Mouse (Mus musculus) liver, embryonic 18 days (tissue): ENCODE results near the gene Sec14l3. TPM values are rescaled to one million over a fixed set of nuclear protein-coding genes. Genes with fewer than 3 reads are reported as not detected.

Experiments
- polyA plus RNA-seq: library from polyadenylated mRNA; depleted of rRNA; stranded (reverse); fragments of >200 nt; gene quantifications from 2 replicates; pipeline ENCODE4 v1.2.3, GENCODE M21; 2012; rRNA removed

Gene Sec14l3
- polyA plus RNA-seq, result not detected in 2 replicates

GRCm38 (mm10) chr11:4064627-4065122 lies at the start of gene Sec14l3:
TSS of gene Sec14l3 (plus strand) at chr11:4064841.

DNA sequence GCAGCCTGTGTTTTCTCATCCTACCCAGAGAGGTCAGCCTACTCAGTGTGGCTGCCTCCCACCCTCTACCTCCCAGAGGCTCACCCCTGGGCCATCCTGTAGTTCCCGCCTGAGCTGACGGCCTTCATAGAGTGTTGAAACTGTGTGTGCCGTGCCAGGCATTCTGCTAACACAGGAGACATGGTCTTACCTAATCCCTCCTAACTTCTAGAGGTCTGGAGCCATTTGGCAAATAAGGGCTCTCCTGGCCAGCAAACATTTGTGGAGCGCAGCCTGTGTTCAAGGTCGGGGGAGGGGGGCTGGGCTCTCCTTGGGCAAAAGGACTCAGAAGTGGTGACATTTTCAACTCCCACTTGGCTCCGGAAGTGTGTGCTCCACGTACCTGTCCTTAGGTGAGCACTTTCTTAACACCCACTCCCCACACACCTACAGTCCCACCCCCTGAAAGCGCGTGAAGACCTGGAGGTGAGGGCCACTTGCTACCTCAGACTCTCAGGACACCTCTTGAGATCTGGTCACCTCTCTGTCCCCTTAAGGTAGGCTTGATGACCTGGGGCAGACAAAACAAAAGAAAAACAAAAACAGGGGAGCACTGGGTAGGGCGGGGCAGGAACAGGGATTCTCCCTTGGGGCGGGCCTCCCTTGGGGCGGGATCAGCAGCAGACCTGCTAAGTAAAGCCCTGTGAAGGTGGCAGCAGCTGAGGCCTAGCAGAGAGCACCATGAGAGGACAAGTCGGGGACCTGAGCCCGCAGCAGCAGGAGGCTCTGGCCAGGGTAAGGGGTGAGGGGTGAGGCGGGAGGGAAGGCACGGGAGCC lies 33.3 kb upstream of the Sec14l3 start, which contains the start of gene Sec14l4:
TSS of gene Sec14l4 (plus strand) at position 337 of the 816 bp plus-strand sequence.

GRCm38 (mm10) chr11:4095171-4096053 lies 30.8 kb downstream of the Sec14l3 start, which contains the start of gene Mtfp1:
TSS of gene Mtfp1 (minus strand) at chr11:4095445.

DNA sequence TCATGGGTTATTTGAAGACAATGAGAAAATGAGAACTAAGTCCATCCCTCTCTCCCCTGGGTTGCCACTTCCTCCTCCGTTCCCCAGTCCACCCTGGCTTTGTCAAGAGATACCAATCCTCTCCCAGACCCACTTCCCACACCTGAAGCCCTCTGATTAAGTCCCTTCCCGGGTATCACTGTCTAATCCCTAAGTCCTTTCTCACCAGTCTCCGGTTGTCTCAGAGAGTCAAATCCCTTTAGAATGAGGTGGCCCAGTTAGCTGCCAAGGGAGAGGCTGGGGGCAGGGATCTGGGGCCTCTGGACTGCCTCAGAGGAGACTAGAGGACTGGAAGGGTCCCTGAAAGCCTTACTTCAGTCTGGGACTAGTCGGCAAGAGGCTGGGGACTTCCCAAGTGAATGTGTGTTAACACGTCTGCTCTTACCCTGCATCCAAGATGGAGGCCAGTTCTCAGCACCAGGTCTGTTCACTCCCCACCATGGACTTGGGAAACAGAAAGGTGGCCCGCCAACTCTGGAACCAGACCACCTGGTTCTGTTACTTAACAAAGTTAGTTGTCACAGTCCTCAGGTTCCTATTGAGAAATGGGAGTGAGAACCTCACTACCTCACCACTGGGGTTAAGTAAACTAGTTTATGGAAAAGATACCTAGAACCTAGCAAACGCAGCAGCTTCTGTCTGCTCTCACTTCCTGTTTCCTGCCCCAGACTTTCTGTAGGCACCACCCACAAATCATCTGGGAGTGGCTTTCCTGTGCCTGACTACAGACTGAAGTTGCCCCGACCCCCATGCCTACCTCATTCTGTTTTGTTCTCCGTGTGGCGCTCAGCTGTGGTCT lies 58.3 kb downstream of the Sec14l3 start, which contains the start of gene Sec14l2:
TSS of gene Sec14l2 (minus strand) at position 674 of the 838 bp plus-strand sequence.

Other genes starting within 250 kb of the Sec14l3 start
- 0.01 and 0.03 TPM in 2 replicates for gene Osbp2, start 200.9 kb upstream of the Sec14l3 start, polyA plus RNA-seq
- 0.01 and 0.02 TPM in 2 replicates for gene 4921536K21Rik, start 169.7 kb upstream of the Sec14l3 start, polyA plus RNA-seq
- gene Dusp18, start 169.6 kb upstream of the Sec14l3 start, polyA plus RNA-seq, result 0.13 and 0.14 TPM in 2 replicates
- gene Slc35e4, start 150.2 kb upstream of the Sec14l3 start, polyA plus RNA-seq, result 0.34 and 0.35 TPM in 2 replicates
- 54.0 and 56.8 TPM in 2 replicates for gene Tcn2, start 132.7 kb upstream of the Sec14l3 start, polyA plus RNA-seq
- gene Pes1, start 100.9 kb upstream of the Sec14l3 start, polyA plus RNA-seq, result 29.9 and 30.8 TPM in 2 replicates
- not detected in 2 replicates for gene 4930556J24Rik, start 88.1 kb upstream of the Sec14l3 start, polyA plus RNA-seq
- 5.6 and 7.7 TPM in 2 replicates for gene Gal3st1, start 81.2 kb upstream of the Sec14l3 start, polyA plus RNA-seq
- gene Sec14l4, start 33.4 kb upstream of the Sec14l3 start, polyA plus RNA-seq, result 9.2 and 11.1 TPM in 2 replicates
- gene Mtfp1, start 30.6 kb downstream of the Sec14l3 start, polyA plus RNA-seq, result 13.4 and 13.6 TPM in 2 replicates
- gene Sec14l2, start 58.6 kb downstream of the Sec14l3 start, polyA plus RNA-seq, result 42.8 and 52.5 TPM in 2 replicates
- 6.7 and 6.8 TPM in 2 replicates for gene Rnf215, start 70.4 kb downstream of the Sec14l3 start, polyA plus RNA-seq
- 1.2 and 1.3 TPM in 2 replicates for gene Ccdc157, start 95.5 kb downstream of the Sec14l3 start, polyA plus RNA-seq
- 9.9 and 11.3 TPM in 2 replicates for gene Sf3a1, start 95.5 kb downstream of the Sec14l3 start, polyA plus RNA-seq
- gene Tbc1d10a, start 121.9 kb downstream of the Sec14l3 start, polyA plus RNA-seq, result 9.5 and 10.3 TPM in 2 replicates
- gene Castor1, start 153.4 kb downstream of the Sec14l3 start, polyA plus RNA-seq, result 1.0 and 1.2 TPM in 2 replicates
- gene Osm, start 171.6 kb downstream of the Sec14l3 start, polyA plus RNA-seq, result 1.3 and 1.5 TPM in 2 replicates
- gene Lif, start 192.7 kb downstream of the Sec14l3 start, polyA plus RNA-seq, result 0.09 and 0.11 TPM in 2 replicates